Mouse (Mus musculus) neural tube, embryonic 12.5 days (tissue): ENCODE results near the gene Txndc2. TPM values are rescaled to one million over a fixed set of nuclear protein-coding genes. Genes with fewer than 3 reads are reported as not detected.

Source experiments
- ATAC-seq: fragments of 200-750 bp; cut with Nextera tagmentation; 2 replicates; pipeline ENCODE4 v1.8.0; 2017; ENCODE audit warnings: low read depth, mild to moderate bottlenecking, moderate TSS enrichment, moderate library complexity; ENCODE audit not compliant: low FRiP score
- H3K27ac ChIP-seq: fragments of 300-500 bp; sonication (generic); 2 replicates; pipeline ENCODE4 v1.5.1; 2016
- H3K27me3 ChIP-seq: fragments of 300-500 bp; sonication (generic); replicated peaks from 2 replicates; pipeline ENCODE4 v1.6.1; 2016; ENCODE audit warnings: mild to moderate bottlenecking
- H3K36me3 ChIP-seq: fragments of 300-500 bp; sonication (generic); 2 replicates; pipeline ENCODE4 v1.6.1; 2016; ENCODE audit warnings: mild to moderate bottlenecking
- H3K4me1 ChIP-seq: fragments of 300-500 bp; sonication (generic); 2 replicates; pipeline ENCODE4 v1.6.1; 2016
- H3K4me2 ChIP-seq: fragments of 300-500 bp; sonication (generic); replicated peaks from 2 replicates; pipeline ENCODE4 v1.6.1; 2016; ENCODE audit warnings: mild to moderate bottlenecking
- H3K4me3 ChIP-seq: fragments of 300-500 bp; sonication (generic); 2 replicates; pipeline ENCODE4 v1.5.1; 2016
- H3K9ac ChIP-seq: fragments of 300-500 bp; sonication (generic); 2 replicates; pipeline ENCODE4 v1.6.1; 2016; ENCODE audit warnings: mild to moderate bottlenecking
- H3K9me3 ChIP-seq: fragments of 300-500 bp; sonication (generic); 2 replicates; pipeline ENCODE4 v1.6.1; 2016; ENCODE audit warnings: mild to moderate bottlenecking
- WGBS: fragments of 180-500 bp; shearing (Covaris S2); methylation state at CpG from one replicate; pipeline ENCODE4 v1.1.7; 2016; 5-methylcytosine and 5-hydroxymethylcytosine counted together
- polyA plus RNA-seq: library from polyadenylated mRNA; unstranded; fragments of >200 nt; fragmentation: Nextera tagmentation; extraction: Ambion mirVana; gene quantifications from 2 replicates; pipeline ENCODE4 v1.2.1, GENCODE M21; 2016

Txndc2 gene
- 0.10 and 0.30 TPM in 2 replicates for polyA plus RNA-seq

DNA sequence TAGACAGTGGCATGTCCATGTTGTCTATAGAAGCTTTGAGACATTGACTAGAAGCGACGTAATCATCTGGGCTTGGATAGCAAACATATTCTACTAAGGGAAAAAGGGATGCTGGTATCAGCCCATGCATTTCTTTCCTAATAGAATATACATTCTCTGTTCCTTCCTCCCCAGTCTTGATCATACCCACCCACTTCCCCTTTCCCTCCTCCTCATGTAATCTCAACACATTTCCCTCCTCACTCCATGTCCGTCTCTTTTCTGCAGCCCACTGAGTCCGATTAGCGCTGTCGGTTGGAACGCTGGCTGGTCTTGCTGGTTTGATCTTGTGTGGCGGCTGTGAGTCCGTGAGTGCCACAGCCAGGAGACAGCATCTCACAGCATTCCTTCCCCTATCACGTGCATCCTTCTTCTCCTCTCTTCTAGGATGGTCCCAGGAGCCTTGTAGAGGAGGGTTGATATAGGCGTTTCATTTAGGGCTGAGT is at the start of gene Txndc2:
Txndc2 (minus strand) TSS at position 435 of the 485 bp plus-strand sequence.
- H3K36me3 ChIP-seq: no peaks in the 10 kb centered on the region
- 92% methylated on average over 11 of the region's 11 CpGs for WGBS
- H3K9me3 ChIP-seq: no peaks in the 10 kb centered on the region
- H3K27me3 ChIP-seq: no peaks in the 10 kb centered on the region
- no peak within 1 kb of the TSS for H3K4me3 ChIP-seq
- peaks cover 11% of the 10 kb centered on the region for H3K4me1 ChIP-seq
- H3K9ac ChIP-seq: no peak within 1 kb of the TSS
- no peak for ATAC-seq
- no peak within 1 kb of the TSS for H3K4me2 ChIP-seq
- H3K27ac ChIP-seq: no peak within 1 kb of the TSS

- Histone ChIP-seq H3K36me3 (no peaks in the 10 kb centered on the region), H3K27me3 (no peaks in the 10 kb centered on the region), H3K4me2 (no peak overlapping the region), H3K27ac (no peak overlapping the region), H3K4me3 (no peak overlapping the region), H3K9me3 (no peaks in the 10 kb centered on the region), H3K4me1 (no peaks in the 10 kb centered on the region), H3K9ac (no peak overlapping the region)
- ATAC-seq: no peak
- WGBS: 88% methylated on average over 2 of the region's 2 CpGs
These were observed 41.8 kb upstream of the Txndc2 start for GRCm38 (mm10) chr17:65683731-65684130.

- no peaks in the 10 kb centered on the region for H3K9me3 ChIP-seq
- H3K4me2 ChIP-seq: no peak overlapping the region
- no peaks in the 10 kb centered on the region for H3K4me1 ChIP-seq
- no peak overlapping the region for H3K27ac ChIP-seq
- H3K9ac ChIP-seq: no peak overlapping the region
- 89% methylated on average over 3 of the region's 3 CpGs for WGBS
- H3K36me3 ChIP-seq: no peaks in the 10 kb centered on the region
- no peak overlapping the region for H3K4me3 ChIP-seq
- ATAC-seq: no peak
- no peaks in the 10 kb centered on the region for H3K27me3 ChIP-seq
These were observed 41.3 kb upstream of the Txndc2 start for GRCm38 (mm10) chr17:65683316-65683715.

GRCm38 (mm10) chr17:65682071-65682680 is 40.2 kb upstream of the Txndc2 start:
- no peak overlapping the region for H3K27ac ChIP-seq
- no peaks in the 10 kb centered on the region for H3K36me3 ChIP-seq
- no peak for ATAC-seq
- H3K9ac ChIP-seq: 0 out of 2 replicates have a peak overlapping the region, but pooled peaks have one; percentile 13
- no peaks in the 10 kb centered on the region for H3K4me1 ChIP-seq
- H3K4me3 ChIP-seq: no peak overlapping the region
- H3K27me3 ChIP-seq: no peaks in the 10 kb centered on the region
- H3K9me3 ChIP-seq: no peaks in the 10 kb centered on the region
- no peak overlapping the region for H3K4me2 ChIP-seq
- WGBS: 90% methylated on average over 5 of the region's 5 CpGs

DNA sequence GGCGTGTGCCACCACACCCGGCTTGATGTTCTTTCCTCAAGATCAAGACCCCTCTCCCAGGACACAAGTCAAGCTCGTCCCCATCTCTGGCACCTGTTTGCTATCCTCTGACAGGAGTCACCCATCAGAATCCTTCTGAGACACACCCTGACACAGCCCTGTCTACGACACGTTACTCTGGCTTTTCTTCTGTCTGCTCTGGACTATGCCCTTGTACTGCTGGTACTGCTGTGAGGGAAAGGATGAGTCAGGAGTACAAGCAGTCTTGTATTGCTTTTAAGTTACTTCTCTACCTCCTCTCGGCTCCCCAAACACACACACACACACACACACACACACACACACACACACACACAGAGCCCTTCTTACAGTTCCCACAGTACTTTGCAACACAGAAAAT is 39.5 kb upstream of the Txndc2 start:
- Histone ChIP-seq H3K9me3 (no peaks in the 10 kb centered on the region), H3K4me1 (no peaks in the 10 kb centered on the region), H3K9ac (no peak overlapping the region), H3K4me3 (no peak overlapping the region), H3K4me2 (no peak overlapping the region), H3K36me3 (no peaks in the 10 kb centered on the region), H3K27me3 (no peaks in the 10 kb centered on the region), H3K27ac (no peak overlapping the region)
- WGBS: 94% methylated on average over 6 of the region's 6 CpGs
- no peak for ATAC-seq

DNA sequence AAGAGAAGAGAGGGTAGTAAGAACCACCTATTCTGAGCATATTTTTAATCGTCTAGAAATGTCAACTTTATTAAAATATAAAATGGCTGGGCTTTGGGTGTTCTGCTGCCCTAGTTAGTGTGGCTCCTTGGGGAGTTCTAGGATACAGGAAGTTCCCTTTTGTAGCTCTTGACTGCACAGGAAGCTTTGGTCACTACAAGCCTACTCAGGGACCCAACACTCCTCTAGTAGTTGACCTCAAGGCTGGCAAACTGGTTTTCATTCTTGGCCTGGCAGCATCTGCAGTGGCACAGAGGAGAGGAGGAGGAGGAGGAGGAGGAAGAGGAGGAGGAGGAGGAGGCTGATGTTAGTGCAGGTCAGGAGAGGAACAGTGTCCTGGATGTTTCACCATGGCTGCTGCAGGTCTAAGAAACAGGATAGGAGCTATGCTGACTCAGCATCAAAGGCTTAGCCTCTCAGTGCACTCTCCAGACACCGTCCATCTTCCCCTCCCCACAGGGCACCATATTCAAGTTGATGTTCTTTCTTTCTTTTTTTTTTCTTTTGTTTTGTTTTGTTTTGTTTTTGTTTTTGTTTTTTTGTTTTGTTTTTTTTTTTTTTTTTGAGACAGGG is 38.9 kb upstream of the Txndc2 start:
- no peaks in the 10 kb centered on the region for H3K9me3 ChIP-seq
- H3K4me1 ChIP-seq: no peaks in the 10 kb centered on the region
- ATAC-seq: no peak
- no peaks in the 10 kb centered on the region for H3K36me3 ChIP-seq
- no peak overlapping the region for H3K4me2 ChIP-seq
- WGBS: 78% methylated on average over 2 of the region's 2 CpGs
- no peak overlapping the region for H3K4me3 ChIP-seq
- no peaks in the 10 kb centered on the region for H3K27me3 ChIP-seq
- H3K27ac ChIP-seq: no peak overlapping the region
- no peak overlapping the region for H3K9ac ChIP-seq

GRCm38 (mm10) chr17:65679806-65680446 is 38.0 kb upstream of the Txndc2 start:
- Histone ChIP-seq H3K27ac (no peak overlapping the region), H3K27me3 (no peaks in the 10 kb centered on the region), H3K9ac (no peak overlapping the region), H3K9me3 (no peaks in the 10 kb centered on the region), H3K4me1 (no peaks in the 10 kb centered on the region), H3K36me3 (no peaks in the 10 kb centered on the region), H3K4me3 (no peak overlapping the region), H3K4me2 (no peak overlapping the region)
- ATAC-seq: no peak
- 73% methylated on average over 14 of the region's 14 CpGs for WGBS

DNA sequence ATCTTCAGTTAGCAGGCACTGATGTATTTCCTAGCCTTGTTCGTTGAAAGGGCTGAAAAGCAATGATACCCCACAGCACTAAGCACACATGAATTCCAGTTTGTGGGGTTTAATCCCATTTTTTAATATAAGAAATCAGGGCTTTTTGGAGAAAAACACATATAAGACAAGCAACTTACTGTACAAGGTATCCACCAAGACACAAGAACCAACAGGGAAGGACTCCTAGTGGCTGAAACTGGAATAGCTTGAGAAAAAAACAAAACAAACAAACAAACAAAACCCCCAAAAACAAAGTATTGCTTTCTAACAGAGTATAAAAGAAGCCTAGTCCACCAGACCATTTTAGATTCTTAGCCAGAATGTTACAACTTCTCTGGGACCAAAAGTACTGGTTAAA is 35.8 kb upstream of the Txndc2 start:
- ATAC-seq: no peak
- no peaks in the 10 kb centered on the region for H3K9me3 ChIP-seq
- no peak overlapping the region for H3K4me2 ChIP-seq
- no peak overlapping the region for H3K4me3 ChIP-seq
- H3K27me3 ChIP-seq: no peaks in the 10 kb centered on the region
- H3K4me1 ChIP-seq: no peaks in the 10 kb centered on the region
- no peak overlapping the region for H3K9ac ChIP-seq
- WGBS: 93% methylated on average over 1 of the region's 1 CpGs
- no peaks in the 10 kb centered on the region for H3K36me3 ChIP-seq
- no peak overlapping the region for H3K27ac ChIP-seq

DNA sequence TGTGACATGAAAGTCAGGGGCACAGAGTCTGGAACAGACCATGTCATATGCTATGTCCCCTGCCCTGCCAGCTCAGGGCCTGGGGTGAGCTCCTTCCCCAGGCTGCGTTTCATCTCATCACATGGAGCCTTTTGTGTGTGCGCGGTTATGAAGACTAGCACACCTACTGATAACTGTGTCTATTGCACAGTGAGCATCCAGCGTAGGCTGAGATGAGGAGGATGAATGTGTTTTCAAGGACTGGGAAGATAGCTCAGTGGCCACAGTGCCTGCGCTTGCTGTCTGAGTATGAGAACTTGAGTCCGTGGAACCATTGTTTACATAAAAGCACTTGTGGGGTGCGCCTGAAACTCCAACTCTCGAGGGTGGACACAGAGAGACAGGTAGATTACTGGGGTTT is 34.6 kb upstream of the Txndc2 start:
- 93% methylated on average over 8 of the region's 8 CpGs for WGBS
- no peak overlapping the region for H3K27ac ChIP-seq
- no peak overlapping the region for H3K4me2 ChIP-seq
- no peaks in the 10 kb centered on the region for H3K4me1 ChIP-seq
- H3K9me3 ChIP-seq: no peaks in the 10 kb centered on the region
- no peak for ATAC-seq
- H3K4me3 ChIP-seq: no peak overlapping the region
- no peaks in the 10 kb centered on the region for H3K27me3 ChIP-seq
- H3K9ac ChIP-seq: no peak overlapping the region
- H3K36me3 ChIP-seq: no peaks in the 10 kb centered on the region

- no peak overlapping the region for H3K27ac ChIP-seq
- ATAC-seq: no peak
- no peaks in the 10 kb centered on the region for H3K27me3 ChIP-seq
- no peak overlapping the region for H3K4me2 ChIP-seq
- 85% methylated on average over 3 of the region's 3 CpGs for WGBS
- H3K36me3 ChIP-seq: no peaks in the 10 kb centered on the region
- H3K4me3 ChIP-seq: no peak overlapping the region
- H3K9me3 ChIP-seq: no peaks in the 10 kb centered on the region
- H3K9ac ChIP-seq: no peak overlapping the region
- no peaks in the 10 kb centered on the region for H3K4me1 ChIP-seq
These were observed 34.0 kb upstream of the Txndc2 start for GRCm38 (mm10) chr17:65675985-65676384.

DNA sequence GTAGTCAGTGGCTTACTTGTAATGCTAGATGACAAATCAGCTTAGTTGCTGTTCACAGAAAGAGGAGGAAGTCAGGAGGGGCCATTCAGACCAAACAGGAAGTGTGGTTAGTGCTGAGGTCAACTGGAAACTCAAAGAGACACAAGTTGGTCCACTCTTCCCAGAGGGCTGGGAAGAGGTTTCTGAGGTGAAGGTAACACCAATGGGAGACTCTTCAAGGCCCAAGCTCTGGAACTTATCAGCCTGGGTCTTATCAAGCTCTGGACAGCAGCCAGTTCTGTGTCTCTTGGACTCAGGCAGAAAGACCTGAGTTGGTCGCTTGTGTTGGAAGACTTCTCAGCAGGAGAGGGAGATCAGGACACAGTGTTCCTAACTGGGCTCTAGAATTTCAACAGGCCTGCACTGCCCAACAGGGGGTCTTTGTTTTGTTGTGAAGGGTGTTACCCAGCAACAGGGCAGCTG is 32.8 kb upstream of the Txndc2 start:
- H3K4me1 ChIP-seq: no peaks in the 10 kb centered on the region
- H3K27ac ChIP-seq: no peak overlapping the region
- H3K4me2 ChIP-seq: no peak overlapping the region
- no peaks in the 10 kb centered on the region for H3K36me3 ChIP-seq
- H3K9ac ChIP-seq: no peak overlapping the region
- ATAC-seq: no peak
- no peaks in the 10 kb centered on the region for H3K27me3 ChIP-seq
- H3K4me3 ChIP-seq: no peak overlapping the region
- no peaks in the 10 kb centered on the region for H3K9me3 ChIP-seq
- 67% methylated on average over 1 of the region's 1 CpGs for WGBS

GRCm38 (mm10) chr17:65672926-65673325 is 31.0 kb upstream of the Txndc2 start:
- ATAC-seq: no peak
- H3K4me2 ChIP-seq: no peak overlapping the region
- 88% methylated on average over 7 of the region's 7 CpGs for WGBS
- no peak overlapping the region for H3K4me3 ChIP-seq
- no peaks in the 10 kb centered on the region for H3K27me3 ChIP-seq
- H3K9me3 ChIP-seq: no peaks in the 10 kb centered on the region
- H3K27ac ChIP-seq: no peak overlapping the region
- no peak overlapping the region for H3K9ac ChIP-seq
- H3K36me3 ChIP-seq: no peaks in the 10 kb centered on the region
- no peaks in the 10 kb centered on the region for H3K4me1 ChIP-seq
